ENCODE assay signal across 26 mouse cellular contexts in genomic region chr11:98008087-98008486, GRCm38 (mm10). TPM values are rescaled to one million over a fixed set of nuclear protein-coding genes. Genes with fewer than 3 reads are reported as not detected.
A peak's percentile ranks its signal among the peaks of the same experiment; 100 is the strongest.
DNase-seq lines count a peak whose midpoint lies in the region; ATAC-seq and TF ChIP-seq lines count a peak whose summit lies in the region.
"Had no signal": no experiment of that assay in that cellular context is flagged by ENCODE, and none has a peak within 500 bp of the region (broad histone marks: within the 10 kb centered on the region; RNA-seq: fewer than 3 reads in every experiment).

No protein-coding gene starts in this region.

- H3K4me3 ChIP-seq in CH12.LX (replicated peaks in 1 of 3; ENCODE audit: low read depth in 2 of 3, low read length in 2 of 3, poor library complexity in 1 of 3) = no peak overlapping the region
- H3K4me3 ChIP-seq: heart, adult 2 months; heart, embryonic 13.5 days; hindbrain, embryonic 12.5 days; limb, embryonic 12.5 days; megakaryocyte, embryonic 14.5 days had no signal

- no peak for TF ChIP-seq POLR2A in CH12.LX (IDR thresholded peaks at IDR 0.05; ENCODE audit: low read depth, low read length)

- no peak for TF ChIP-seq RAD21 in CH12.LX (IDR thresholded peaks at IDR 0.05; ENCODE audit: low read depth, low read length)

- peak; percentile 78 for ATAC-seq in granulocyte monocyte progenitor cell, adult 5-6 weeks (replicated peaks; ENCODE audit: poor library complexity, severe bottlenecking)
- peak; percentile 67 for ATAC-seq in monocyte, adult 5-6 weeks (replicated peaks; ENCODE audit: insufficient number of reproducible peaks, low FRiP score, low TSS enrichment, poor library complexity, severe bottlenecking)
- ATAC-seq: forebrain, postnatal 0 days; intestine, embryonic 16.5 days; liver, postnatal 0 days; lung, postnatal 0 days had no signal

- no peak overlapping the region for H3K4me2 ChIP-seq in CH12.LX (ENCODE audit: insufficient read depth, low read depth, poor library complexity, severe bottlenecking)
- H3K4me2 ChIP-seq: heart, embryonic 13.5 days; hindbrain, embryonic 12.5 days; limb, embryonic 12.5 days; liver, embryonic 11.5 days had no signal

- H3K9me3 ChIP-seq in CH12.LX (replicated peaks; ENCODE audit: low read length) = peaks cover 6% of the 10 kb centered on the region
- H3K9me3 ChIP-seq: heart, embryonic 13.5 days; hindbrain, embryonic 12.5 days; limb, embryonic 12.5 days; megakaryocyte, embryonic 14.5 days had no signal

- no peak overlapping the region for H3K27ac ChIP-seq in CH12.LX (ENCODE audit: insufficient read depth, low read depth)
- H3K27ac ChIP-seq: heart, adult 2 months; heart, embryonic 13.5 days; hindbrain, embryonic 12.5 days; limb, embryonic 12.5 days had no signal

- TF ChIP-seq EP300 in CH12.LX (IDR thresholded peaks at IDR 0.05; ENCODE audit: low read length) = no peak

- H3K4me1 ChIP-seq in CH12.LX (ENCODE audit: control insufficient read depth in 1 of 2, insufficient read depth in 2 of 2) = peaks cover 7 to 28% of the 10 kb centered on the region in 2 experiments

- no peak for TF ChIP-seq CTCF in CH12.LX (conservative IDR thresholded peaks at IDR 0.05 in 1 of 2, IDR thresholded peaks at IDR 0.05 in 1 of 2; ENCODE audit: low read depth in 2 of 2, low read length in 2 of 2)

- no peaks in the 10 kb centered on the region for H3K79me2 ChIP-seq in CH12.LX (replicated peaks; ENCODE audit: control insufficient read depth, extremely low read depth, insufficient read depth, poor library complexity, severe bottlenecking)

- in situ Hi-C loops in CH12.LX (cut with MboI; ENCODE audit: low pct_ligation_motif_present, low pct_unique_long_range_greater_than_20kb, low sequenced_read_pairs) = no loop called here

- dilution Hi-C loops in CH12.LX (cut with MboI; ENCODE audit: extremely low pct_ligation_motif_present, extremely low pct_unique_long_range_greater_than_20kb, low sequenced_read_pairs) = no loop called here

- H3K9ac ChIP-seq in CH12.LX (ENCODE audit: insufficient read depth, low read depth) = no peak overlapping the region
- H3K9ac ChIP-seq: forebrain, postnatal 0 days; heart, embryonic 13.5 days; hindbrain, embryonic 12.5 days; limb, embryonic 12.5 days; liver, postnatal 0 days had no signal

- H3K27me3 ChIP-seq in CH12.LX (replicated peaks) = no peaks in the 10 kb centered on the region

- DNase-seq in thymus, postnatal 0 days (ENCODE audit: low spot score) = peak; percentile 49
- DNase-seq in thymus, postnatal 10 days (ENCODE audit: low spot score in 2 of 2) = no peak
- DNase-seq in CH12.LX (ENCODE audit: extremely low read depth) = no peak
- no peak for DNase-seq in embryo, embryonic 10 days (ENCODE audit: low spot score)
- DNase-seq in layer of hippocampus, adult 9-10 months (ENCODE audit: low spot score) = no peak
- no peak for DNase-seq in testis, postnatal 14 days (ENCODE audit: low spot score)
- DNase-seq: adrenal gland, postnatal 36 days; cerebellum, adult 11 months; cerebellum, adult 9-11 months; forebrain, postnatal 0 days; gastrocnemius, postnatal 14 days; heart, adult 2 months; heart, postnatal 14 days; kidney, adult 9 months; kidney, postnatal 14 days; liver, postnatal 0 days; midbrain, embryonic 14.5 days had no signal

- H3K36me3 ChIP-seq in CH12.LX (replicated peaks in 1 of 2; ENCODE audit: control insufficient read depth in 1 of 2, insufficient read depth in 1 of 2, low read length in 1 of 2) = peaks cover 0 to 3% of the 10 kb centered on the region in 2 experiments

TF ChIP-seq in CH12.LX, 34 proteins besides CTCF, POLR2A, EP300 and RAD21:
- TF ChIP-seq PAX5 (IDR thresholded peaks at IDR 0.05; ENCODE audit: low read length) (0 out of 2 replicates have a peak, but pooled peaks have one; percentile 31), NELFE (IDR thresholded peaks at IDR 0.05; ENCODE audit: low read depth, low read length) (no peak)

RNA-seq across cellular contexts. Expression of gene Arl5c, which starts 12.1 kb away (rescaled TPM):
- polyA plus RNA-seq in thymus, postnatal 0 days (2015; fragmentation: Nextera tagmentation; extraction: Ambion mirVana) = 201 and 211 TPM in 2 replicates
- total RNA-seq in CH12.LX (2012; rRNA removed) (28.2 and 28.5 TPM in 2 replicates), CH12.LX (2014; rRNA removed) (32.2 and 33.1 TPM in 2 replicates)
- 36.1 and 45.5 TPM in 2 replicates for polyA plus RNA-seq in CH12.LX (2012; ENCODE audit: insufficient read length, low read depth)
- 11.0 and 15.7 TPM in 2 replicates for total RNA-seq in granulocyte monocyte progenitor cell, adult 5-6 weeks (2014; fragmentation: Nextera tagmentation)
- 2.9 and 6.1 TPM in 2 replicates for total RNA-seq in granulocyte monocyte progenitor cell, adult 5-6 weeks (2017)
- total RNA-seq in monocyte, adult 5-6 weeks (2017) = 67.7 to 97.0 TPM (median 83.6 TPM) in 3 replicates

RNA-seq across cellular contexts. Expression of gene Cacnb1, which starts 14.7 kb away (rescaled TPM):
- polyA plus RNA-seq in thymus, postnatal 0 days (2015; fragmentation: Nextera tagmentation; extraction: Ambion mirVana) = 3.9 and 5.0 TPM in 2 replicates
- total RNA-seq in CH12.LX (2012; rRNA removed) (0.46 and 0.55 TPM in 2 replicates), CH12.LX (2014; rRNA removed) (0.12 TPM in 1 of 2 replicates, not detected in the other)
- polyA plus RNA-seq in CH12.LX (2012; ENCODE audit: insufficient read length, low read depth) = 0.36 and 0.59 TPM in 2 replicates
- total RNA-seq in granulocyte monocyte progenitor cell, adult 5-6 weeks (2014; fragmentation: Nextera tagmentation) = 0.71 and 4.5 TPM in 2 replicates
- total RNA-seq in granulocyte monocyte progenitor cell, adult 5-6 weeks (2017) = 0.56 and 0.77 TPM in 2 replicates
- 1.6 to 3.5 TPM (median 3.3 TPM) in 3 replicates for total RNA-seq in monocyte, adult 5-6 weeks (2017)

RNA-seq across cellular contexts. Expression of gene Rpl19, which starts 18.4 kb away (rescaled TPM):
- 1,510 and 1,580 TPM in 2 replicates for polyA plus RNA-seq in thymus, postnatal 0 days (2015; fragmentation: Nextera tagmentation; extraction: Ambion mirVana)
- total RNA-seq in CH12.LX (2012; rRNA removed) (5,182 and 5,259 TPM in 2 replicates), CH12.LX (2014; rRNA removed) (3,446 and 3,465 TPM in 2 replicates)
- polyA plus RNA-seq in CH12.LX (2012; ENCODE audit: insufficient read length, low read depth) = 2,949 and 3,228 TPM in 2 replicates
- 3,567 and 3,801 TPM in 2 replicates for total RNA-seq in granulocyte monocyte progenitor cell, adult 5-6 weeks (2014; fragmentation: Nextera tagmentation)
- total RNA-seq in granulocyte monocyte progenitor cell, adult 5-6 weeks (2017) = 1,586 and 1,858 TPM in 2 replicates
- total RNA-seq in monocyte, adult 5-6 weeks (2017) = 1,171 to 1,260 TPM (median 1,185 TPM) in 3 replicates

RNA-seq across cellular contexts. Expression of gene Plxdc1, which starts 21.8 kb away (rescaled TPM):
- polyA plus RNA-seq in thymus, postnatal 0 days (2015; fragmentation: Nextera tagmentation; extraction: Ambion mirVana) = 36.6 and 42.0 TPM in 2 replicates
- total RNA-seq in CH12.LX (2012; rRNA removed) (0.04 and 0.08 TPM in 2 replicates), CH12.LX (2014; rRNA removed) (not detected in 2 replicates)
- polyA plus RNA-seq in CH12.LX (2012; ENCODE audit: insufficient read length, low read depth) = 0.16 TPM in 1 of 2 replicates, not detected in the other
- 3.1 and 3.2 TPM in 2 replicates for total RNA-seq in granulocyte monocyte progenitor cell, adult 5-6 weeks (2014; fragmentation: Nextera tagmentation)
- 1.6 and 3.9 TPM in 2 replicates for total RNA-seq in granulocyte monocyte progenitor cell, adult 5-6 weeks (2017)
- 1.6 to 2.8 TPM (median 2.4 TPM) in 3 replicates for total RNA-seq in monocyte, adult 5-6 weeks (2017)
- polyA plus RNA-seq: limb, embryonic 12.5 days had no signal

RNA-seq across cellular contexts. Expression of gene Stac2, which starts 45.2 kb away (rescaled TPM):
- 0.23 and 0.45 TPM in 2 replicates for polyA plus RNA-seq in thymus, postnatal 0 days (2015; fragmentation: Nextera tagmentation; extraction: Ambion mirVana)
- total RNA-seq in CH12.LX (2012; rRNA removed) (not detected in 2 replicates), CH12.LX (2014; rRNA removed) (not detected in 2 replicates)
- 0.07 and 0.11 TPM in 2 replicates for polyA plus RNA-seq in CH12.LX (2012; ENCODE audit: insufficient read length, low read depth)
- total RNA-seq in granulocyte monocyte progenitor cell, adult 5-6 weeks (2014; fragmentation: Nextera tagmentation) = not detected in 2 replicates
- total RNA-seq in granulocyte monocyte progenitor cell, adult 5-6 weeks (2017) = not detected in 2 replicates
- 1.1 TPM in 1 of 3 replicates, not detected in the others for total RNA-seq in monocyte, adult 5-6 weeks (2017)
